Mouse (Mus musculus) erythroid progenitor cell, adult 5-6 weeks (primary cell): ENCODE measurements around the gene Sptssa. TPM values are rescaled to one million over a fixed set of nuclear protein-coding genes. Genes with fewer than 3 reads are reported as not detected.
"Not testable (repeated sequence)": the region's sequence is repeated elsewhere in the genome, so short reads cannot be mapped to it uniquely, and the experiment has no call there.

ENCODE experiments used
- ATAC-seq: replicated peaks from 2 replicates; pipeline ENCODE4 v1.8.0; 2016; ENCODE audit warnings: moderate number of reproducible peaks, mild to moderate bottlenecking, moderate TSS enrichment, inconsistent platforms; ENCODE audit not compliant: poor library complexity, low FRiP score, severe bottlenecking
- total RNA-seq, 2 experiments: library from RNA; stranded (forward) in 1 of 2; stranded (reverse) in 1 of 2; fragments of 150-400 nt in 1 of 2; fragments of 186-747, 209-891 nt in 1 of 2; gene quantifications; 2 replicates each; pipeline versions ENCODE4 v1.2.3 to v1.2.4; 2015 to 2017; ENCODE audit warnings: low replicate concordance in 2 of 2

Sptssa gene
- total RNA-seq (2015; ENCODE audit: low replicate concordance) (42.3 and 45.8 TPM in 2 replicates), total RNA-seq (2017; ENCODE audit: low replicate concordance) (12.9 and 34.0 TPM in 2 replicates)

DNA sequence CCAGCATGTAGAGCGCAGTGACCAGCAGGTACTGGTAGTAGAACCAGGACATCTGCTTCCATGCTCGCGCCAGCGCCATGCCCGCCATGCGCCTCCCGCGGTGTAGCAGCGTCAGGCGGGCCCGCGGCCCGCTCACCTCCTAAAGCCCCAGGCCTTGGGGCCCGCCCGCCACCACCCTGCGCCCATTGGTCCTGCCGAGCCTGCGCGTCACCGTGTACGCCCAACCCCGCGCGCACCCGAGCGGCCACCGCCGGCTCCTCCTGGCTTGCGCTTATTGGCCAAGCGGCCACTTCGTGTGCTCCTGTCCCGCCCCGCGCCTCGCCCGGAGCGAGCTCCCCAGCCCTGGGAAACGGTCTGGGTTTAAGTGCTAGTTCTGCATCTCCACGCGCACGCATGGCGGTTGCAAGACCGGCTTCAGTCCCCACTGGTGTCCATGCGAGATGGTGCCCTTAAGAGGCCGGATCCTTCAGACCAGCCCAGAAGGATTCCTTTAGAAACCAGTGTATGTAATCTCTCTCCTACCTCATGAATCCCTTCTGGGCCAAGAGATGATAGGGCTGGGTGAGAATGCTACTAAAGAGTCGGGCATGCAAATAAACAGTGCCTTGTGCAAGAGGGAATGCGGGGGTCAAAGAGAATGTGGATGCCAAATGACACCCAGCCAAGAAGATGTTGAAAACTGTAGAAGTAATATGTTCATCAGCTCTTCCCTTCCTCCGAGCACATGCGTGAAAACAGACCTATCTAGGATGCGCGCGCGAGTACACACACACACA is at the start of gene Sptssa:
TSS of gene Sptssa (minus strand) at position 178 of the 776 bp plus-strand sequence.
- peak; percentile 98 for ATAC-seq

GRCm38 (mm10) chr12:54699394-54699793 is 43.0 kb upstream of the Sptssa start:
- ATAC-seq: no peak

GRCm38 (mm10) chr12:54697791-54698250 is 41.4 kb upstream of the Sptssa start:
- ATAC-seq: no peak

- no peak for ATAC-seq
Measured at GRCm38 (mm10) chr12:54697003-54697597, 40.7 kb upstream of the Sptssa start.

GRCm38 (mm10) chr12:54696242-54697002 is 40.0 kb upstream of the Sptssa start:
- ATAC-seq: peak; percentile 81

- peak; percentile 95 for ATAC-seq
Measured at GRCm38 (mm10) chr12:54695511-54696241, 39.3 kb upstream of the Sptssa start, which contains the start of gene Eapp. Eapp (minus strand) TSS chr12:54695897.

- ATAC-seq: peak; percentile 4; the same call in 1 of the 2 replicates
Measured at GRCm38 (mm10) chr12:54694847-54695510, 38.6 kb upstream of the Sptssa start.

GRCm38 (mm10) chr12:54689082-54689481 is 32.7 kb upstream of the Sptssa start:
- ATAC-seq: no peak

GRCm38 (mm10) chr12:54683182-54683581 is 26.8 kb upstream of the Sptssa start:
- no peak for ATAC-seq

DNA sequence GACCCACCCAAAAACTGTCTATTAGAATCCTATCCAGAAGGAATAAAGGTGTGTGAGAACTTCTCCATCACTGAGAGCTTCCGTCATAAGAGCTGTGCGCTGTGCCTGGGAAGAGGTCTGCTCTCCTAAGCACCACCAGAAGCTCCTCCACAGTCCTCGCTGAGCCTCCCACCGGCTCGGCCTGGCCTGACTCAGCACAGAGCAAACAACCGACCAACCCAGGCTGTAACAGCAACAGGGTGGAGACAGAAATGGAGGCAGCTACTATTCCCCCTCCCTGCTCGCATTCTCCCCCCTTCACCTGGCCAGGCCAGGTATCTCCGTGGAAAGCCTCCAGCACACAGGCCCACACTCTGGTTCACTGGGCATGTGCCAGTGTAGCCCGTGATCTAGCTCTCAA is 20.3 kb upstream of the Sptssa start:
- ATAC-seq: no peak

GRCm38 (mm10) chr12:54675396-54675795 is 19.0 kb upstream of the Sptssa start:
- ATAC-seq: no peak

DNA sequence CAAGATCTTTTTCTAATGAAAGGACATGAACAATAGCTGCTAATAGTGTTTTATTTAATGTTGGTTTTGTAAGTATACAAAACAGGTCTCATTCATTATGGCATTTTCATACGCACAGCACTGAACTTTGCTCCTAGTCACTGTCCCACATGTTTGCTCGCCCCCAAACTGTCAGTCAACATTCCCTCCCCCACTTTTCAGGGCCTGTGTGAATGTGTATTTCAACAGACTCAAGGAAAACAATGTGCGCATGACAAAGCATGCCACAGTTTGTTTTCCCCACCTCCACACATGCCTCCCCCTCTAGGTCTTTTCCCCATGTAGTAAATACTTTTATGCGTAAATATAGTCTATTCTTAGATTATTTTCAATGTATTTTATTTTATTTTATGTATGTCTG is 14.9 kb upstream of the Sptssa start:
- ATAC-seq: no peak

- ATAC-seq: no peak
Measured at GRCm38 (mm10) chr12:54668141-54668540, 11.8 kb upstream of the Sptssa start.

- ATAC-seq: no peak
Measured at GRCm38 (mm10) chr12:54665526-54665925, 9.2 kb upstream of the Sptssa start.

GRCm38 (mm10) chr12:54661470-54661869 is 5.1 kb upstream of the Sptssa start:
- not testable (repeated sequence) for ATAC-seq

- ATAC-seq: no peak
Measured at GRCm38 (mm10) chr12:54659901-54660300, 3.5 kb upstream of the Sptssa start.

DNA sequence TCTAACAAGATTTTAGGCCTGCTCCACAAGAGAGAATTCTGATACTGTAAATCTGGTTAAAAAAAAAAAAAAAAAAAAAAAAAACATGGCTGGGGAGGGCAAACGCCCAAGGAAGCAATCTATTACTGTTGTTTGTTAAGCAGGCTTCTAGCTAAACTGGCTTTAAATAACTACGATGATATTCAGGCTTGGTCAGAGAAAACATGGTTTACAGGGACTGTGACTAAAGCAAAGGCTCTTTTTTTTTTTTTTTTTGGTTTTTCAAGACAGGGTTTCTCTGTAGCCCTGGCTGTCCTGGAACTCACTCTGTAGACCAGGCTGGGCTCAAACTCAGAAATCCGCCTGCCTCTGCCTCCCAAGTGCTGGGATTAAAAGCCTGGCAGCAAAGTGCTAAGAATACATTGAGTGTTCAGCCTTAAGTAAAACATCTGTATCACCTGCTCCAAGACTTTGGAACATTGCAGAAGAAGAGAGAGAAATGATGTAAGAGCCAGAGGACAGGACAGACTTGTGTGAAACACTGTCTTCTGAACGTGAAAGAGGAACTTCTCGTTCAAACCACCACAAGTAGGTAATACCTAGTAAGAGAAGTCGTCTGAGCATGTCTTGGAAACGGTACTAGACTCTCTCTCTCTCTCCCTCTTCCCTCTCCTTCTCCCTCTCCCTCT is 2.2 kb upstream of the Sptssa start:
- ATAC-seq: no peak

- no peak for ATAC-seq
Measured at GRCm38 (mm10) chr12:54657951-54658350, 1.6 kb upstream of the Sptssa start.

DNA sequence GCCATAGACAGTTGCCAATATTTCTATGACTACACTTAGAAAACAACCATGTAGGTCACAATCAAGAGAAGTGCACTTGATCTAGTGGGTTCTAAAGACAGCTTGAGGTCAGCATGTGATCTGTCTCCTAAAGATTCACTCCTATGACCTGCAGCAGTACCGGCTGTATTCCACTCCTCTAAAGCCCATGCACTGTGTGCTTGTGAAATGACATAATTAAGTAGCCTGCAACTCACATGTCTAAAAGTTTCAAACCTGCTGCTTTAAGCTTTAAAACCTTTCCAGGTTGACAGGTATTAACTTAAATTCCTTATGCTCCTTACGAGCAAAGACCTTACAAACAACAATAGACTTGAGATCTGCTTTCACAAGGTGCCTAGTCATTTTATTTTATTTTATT is 853 bp upstream of the Sptssa start:
- no peak for ATAC-seq
